Mouse (Mus musculus): Measurements from ENCODE around the gene Clic3. TPM values are rescaled to one million over a fixed set of nuclear protein-coding genes. Genes with fewer than 3 reads are reported as not detected.

Gene Clic3
- polyA plus RNA-seq, 1 experiment from 2014 or later = 3.8 TPM

GRCm38 (mm10) chr2:25431308-25431855, 25.3 kb upstream of the Clic3 start:
- no peaks in the 10 kb centered on the region for H3K9me3 ChIP-seq (ENCODE audit: control insufficient read depth, low read length)

GRCm38 (mm10) chr2:25432326-25433098, 24.1 kb upstream of the Clic3 start:
- Histone ChIP-seq H3K27me3 (ENCODE audit: control insufficient read depth, insufficient read depth, low read length) (peaks cover 17% of the 10 kb centered on the region; the same call in 1 of the 2 replicates), H3K4me1 (ENCODE audit: control insufficient read depth in 2 of 2, insufficient read depth in 2 of 2, low read length in 2 of 2) (peaks cover 4% of the 10 kb centered on the region in 2 experiments; a peak in 2 of 4 replicates), H3K27ac (replicated peaks in 1 of 2; ENCODE audit: control insufficient read depth in 1 of 2, insufficient read depth in 1 of 2, low read depth in 2 of 2, low read length in 2 of 2) (no peak overlapping the region), H3K36me3 (ENCODE audit: control insufficient read depth, insufficient read depth, low read length) (no peaks in the 10 kb centered on the region), H3K9me3 (ENCODE audit: control insufficient read depth, low read length) (no peaks in the 10 kb centered on the region), H3K4me2 (ENCODE audit: low read length) (no peak overlapping the region), H3K4me3 (ENCODE audit: control insufficient read depth in 1 of 2, insufficient read depth in 1 of 2, low read depth in 1 of 2, low read length in 2 of 2) (no peak overlapping the region), H3K9ac (ENCODE audit: low read length) (no peak overlapping the region)
- no peak for ATAC-seq (ENCODE audit: insufficient number of reproducible peaks, insufficient read depth, low FRiP score, low read depth)
- 71% methylated on average over 11 of the region's 11 CpGs for WGBS

More at GRCm38 (mm10) chr2:25431308-25431855, 25.3 kb upstream of the Clic3 start:
- no peak overlapping the region for H3K4me2 ChIP-seq (ENCODE audit: low read length)
- peaks cover 4% of the 10 kb centered on the region in 2 experiments; a peak in 2 of 4 replicates for H3K4me1 ChIP-seq (ENCODE audit: control insufficient read depth in 2 of 2, insufficient read depth in 2 of 2, low read length in 2 of 2)
- no peak for ATAC-seq (ENCODE audit: insufficient number of reproducible peaks, insufficient read depth, low FRiP score, low read depth)
- WGBS = 78% methylated on average over 6 of the region's 6 CpGs
- H3K4me3 ChIP-seq (ENCODE audit: control insufficient read depth in 1 of 2, insufficient read depth in 1 of 2, low read depth in 1 of 2, low read length in 2 of 2) = no peak overlapping the region
- peaks cover 21% of the 10 kb centered on the region for H3K27me3 ChIP-seq (ENCODE audit: control insufficient read depth, insufficient read depth, low read length)
- H3K9ac ChIP-seq (ENCODE audit: low read length) = no peak overlapping the region
- no peaks in the 10 kb centered on the region for H3K36me3 ChIP-seq (ENCODE audit: control insufficient read depth, insufficient read depth, low read length)
- H3K27ac ChIP-seq (replicated peaks in 1 of 2; ENCODE audit: control insufficient read depth in 1 of 2, insufficient read depth in 1 of 2, low read depth in 2 of 2, low read length in 2 of 2) = no peak overlapping the region

- Histone ChIP-seq H3K9ac (ENCODE audit: low read length) (no peak overlapping the region), H3K27me3 (ENCODE audit: control insufficient read depth, insufficient read depth, low read length) (peaks cover 17% of the 10 kb centered on the region; the same call in 1 of the 2 replicates), H3K27ac (replicated peaks in 1 of 2; ENCODE audit: control insufficient read depth in 1 of 2, insufficient read depth in 1 of 2, low read depth in 2 of 2, low read length in 2 of 2) (no peak overlapping the region), H3K4me3 (ENCODE audit: control insufficient read depth in 1 of 2, insufficient read depth in 1 of 2, low read depth in 1 of 2, low read length in 2 of 2) (no peak overlapping the region), H3K36me3 (ENCODE audit: control insufficient read depth, insufficient read depth, low read length) (no peaks in the 10 kb centered on the region), H3K4me1 (ENCODE audit: control insufficient read depth in 2 of 2, insufficient read depth in 2 of 2, low read length in 2 of 2) (peaks cover 4% of the 10 kb centered on the region in 2 experiments; a peak in 2 of 4 replicates), H3K4me2 (ENCODE audit: low read length) (no peak overlapping the region), H3K9me3 (ENCODE audit: control insufficient read depth, low read length) (no peaks in the 10 kb centered on the region)
- WGBS = 83% methylated on average over 17 of the region's 17 CpGs
- ATAC-seq (ENCODE audit: insufficient number of reproducible peaks, insufficient read depth, low FRiP score, low read depth) = no peak
Observed at GRCm38 (mm10) chr2:25433101-25433500, 23.5 kb upstream of the Clic3 start.

- H3K9ac ChIP-seq (ENCODE audit: low read length) = no peak overlapping the region
- ATAC-seq (ENCODE audit: insufficient number of reproducible peaks, insufficient read depth, low FRiP score, low read depth) = no peak
- WGBS = 84% methylated on average over 8 of the region's 8 CpGs
- no peak overlapping the region for H3K27ac ChIP-seq (replicated peaks in 1 of 2; ENCODE audit: control insufficient read depth in 1 of 2, insufficient read depth in 1 of 2, low read depth in 2 of 2, low read length in 2 of 2)
- H3K4me3 ChIP-seq (ENCODE audit: control insufficient read depth in 1 of 2, insufficient read depth in 1 of 2, low read depth in 1 of 2, low read length in 2 of 2) = no peak overlapping the region
- H3K4me2 ChIP-seq (ENCODE audit: low read length) = no peak overlapping the region
- peaks cover 0 to 2% of the 10 kb centered on the region in 2 experiments; a peak in 2 of 4 replicates for H3K4me1 ChIP-seq (ENCODE audit: control insufficient read depth in 2 of 2, insufficient read depth in 2 of 2, low read length in 2 of 2)
- peaks cover 17% of the 10 kb centered on the region; the same call in 1 of the 2 replicates for H3K27me3 ChIP-seq (ENCODE audit: control insufficient read depth, insufficient read depth, low read length)
- H3K36me3 ChIP-seq (ENCODE audit: control insufficient read depth, insufficient read depth, low read length) = 0 out of 2 replicates have a peak, but pooled peaks cover 6% of the 10 kb centered on the region
- no peaks in the 10 kb centered on the region for H3K9me3 ChIP-seq (ENCODE audit: control insufficient read depth, low read length)
Observed at GRCm38 (mm10) chr2:25434292-25434691, 22.3 kb upstream of the Clic3 start.

- Histone ChIP-seq H3K36me3 (ENCODE audit: control insufficient read depth, insufficient read depth, low read length) (0 out of 2 replicates have a peak, but pooled peaks cover 6% of the 10 kb centered on the region), H3K4me2 (ENCODE audit: low read length) (no peak overlapping the region), H3K27ac (replicated peaks in 1 of 2; ENCODE audit: control insufficient read depth in 1 of 2, insufficient read depth in 1 of 2, low read depth in 2 of 2, low read length in 2 of 2) (no peak overlapping the region), H3K9me3 (ENCODE audit: control insufficient read depth, low read length) (no peaks in the 10 kb centered on the region), H3K27me3 (ENCODE audit: control insufficient read depth, insufficient read depth, low read length) (no peaks in the 10 kb centered on the region), H3K9ac (ENCODE audit: low read length) (no peak overlapping the region), H3K4me1 (ENCODE audit: control insufficient read depth in 2 of 2, insufficient read depth in 2 of 2, low read length in 2 of 2) (no peaks in the 10 kb centered on the region), H3K4me3 (ENCODE audit: control insufficient read depth in 1 of 2, insufficient read depth in 1 of 2, low read depth in 1 of 2, low read length in 2 of 2) (no peak overlapping the region)
- ATAC-seq (ENCODE audit: insufficient number of reproducible peaks, insufficient read depth, low FRiP score, low read depth) = no peak
- 85% methylated on average over 10 of the region's 10 CpGs for WGBS
Observed at GRCm38 (mm10) chr2:25436286-25436820, 20.3 kb upstream of the Clic3 start.

GRCm38 (mm10) chr2:25441067-25441466, 15.6 kb upstream of the Clic3 start:
- Histone ChIP-seq H3K36me3 (ENCODE audit: control insufficient read depth, insufficient read depth, low read length) (peaks cover 11% of the 10 kb centered on the region; the same call in 1 of the 2 replicates), H3K9me3 (ENCODE audit: control insufficient read depth, low read length) (no peaks in the 10 kb centered on the region), H3K27me3 (ENCODE audit: control insufficient read depth, insufficient read depth, low read length) (no peaks in the 10 kb centered on the region), H3K27ac (replicated peaks in 1 of 2; ENCODE audit: control insufficient read depth in 1 of 2, insufficient read depth in 1 of 2, low read depth in 2 of 2, low read length in 2 of 2) (no peak overlapping the region), H3K4me2 (ENCODE audit: low read length) (no peak overlapping the region), H3K4me3 (ENCODE audit: control insufficient read depth in 1 of 2, insufficient read depth in 1 of 2, low read depth in 1 of 2, low read length in 2 of 2) (no peak overlapping the region), H3K4me1 (ENCODE audit: control insufficient read depth in 2 of 2, insufficient read depth in 2 of 2, low read length in 2 of 2) (no peaks in the 10 kb centered on the region), H3K9ac (ENCODE audit: low read length) (no peak overlapping the region)
- WGBS = 80% methylated on average over 20 of the region's 20 CpGs
- ATAC-seq (ENCODE audit: insufficient number of reproducible peaks, insufficient read depth, low FRiP score, low read depth) = no peak

GRCm38 (mm10) chr2:25442682-25443081, 14.0 kb upstream of the Clic3 start:
- ATAC-seq (ENCODE audit: insufficient number of reproducible peaks, insufficient read depth, low FRiP score, low read depth) = no peak
- H3K27me3 ChIP-seq (ENCODE audit: control insufficient read depth, insufficient read depth, low read length) = no peaks in the 10 kb centered on the region
- no peak overlapping the region for H3K27ac ChIP-seq (replicated peaks in 1 of 2; ENCODE audit: control insufficient read depth in 1 of 2, insufficient read depth in 1 of 2, low read depth in 2 of 2, low read length in 2 of 2)
- WGBS = 81% methylated on average over 14 of the region's 14 CpGs
- H3K4me1 ChIP-seq (ENCODE audit: control insufficient read depth in 2 of 2, insufficient read depth in 2 of 2, low read length in 2 of 2) = no peaks in the 10 kb centered on the region
- no peak overlapping the region for H3K9ac ChIP-seq (ENCODE audit: low read length)
- H3K4me2 ChIP-seq (ENCODE audit: low read length) = no peak overlapping the region
- no peaks in the 10 kb centered on the region for H3K9me3 ChIP-seq (ENCODE audit: control insufficient read depth, low read length)
- H3K4me3 ChIP-seq (ENCODE audit: control insufficient read depth in 1 of 2, insufficient read depth in 1 of 2, low read depth in 1 of 2, low read length in 2 of 2) = no peak overlapping the region
- H3K36me3 ChIP-seq (ENCODE audit: control insufficient read depth, insufficient read depth, low read length) = peaks cover 11% of the 10 kb centered on the region; the same call in 1 of the 2 replicates
